Mouse (Mus musculus): ENCODE data around the gene Ror1.

DNA sequence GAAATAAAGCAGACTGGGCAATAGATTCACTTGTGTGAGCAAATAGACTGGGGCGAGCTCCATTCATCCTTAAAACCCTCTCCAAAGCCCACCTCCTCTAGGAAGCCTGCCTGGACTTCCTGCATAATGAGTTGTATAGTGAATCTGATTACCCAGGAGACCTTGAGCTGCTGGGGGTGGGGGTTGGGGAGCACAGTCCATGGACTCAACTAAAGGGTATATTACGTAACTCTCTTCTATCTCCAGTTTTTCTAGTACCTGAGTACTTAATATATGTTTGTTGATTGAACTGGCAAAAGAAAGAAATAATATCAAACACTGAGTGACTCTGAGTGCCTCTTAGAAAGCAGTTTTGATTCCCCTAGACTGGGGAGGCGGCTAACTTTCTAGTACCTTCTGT, 128.4 kb downstream of the Ror1 start:
- TF ChIP-seq CHD2 (IDR thresholded peaks at IDR 0.05; ENCODE audit: low read depth, low read length), result no peak
- TF ChIP-seq ZC3H11A (IDR thresholded peaks at IDR 0.05; ENCODE audit: borderline replicate concordance, low read depth, low read length), result no peak
- no peak for TF ChIP-seq ZNF384 (IDR thresholded peaks at IDR 0.05; ENCODE audit: low read depth, low read length)
- no peak for TF ChIP-seq MAFK (IDR thresholded peaks at IDR 0.05; ENCODE audit: insufficient read depth, low read depth, low read length)
- no peak for TF ChIP-seq HCFC1 (IDR thresholded peaks at IDR 0.05; ENCODE audit: borderline replicate concordance, insufficient read depth, low read length)
